Mouse (Mus musculus): Measurements from ENCODE around the gene Inca1.

The Inca1 gene

GRCm38 (mm10) chr11:70699722-70700556, at the start of gene Inca1, which contains the start of gene Kif1c:
Inca1 (minus strand) TSS chr11:70700155.
Kif1c (plus strand) TSS chr11:70700548.
- peak; percentile 93 for DNase-seq (ENCODE audit: low read depth, low spot score)

DNA sequence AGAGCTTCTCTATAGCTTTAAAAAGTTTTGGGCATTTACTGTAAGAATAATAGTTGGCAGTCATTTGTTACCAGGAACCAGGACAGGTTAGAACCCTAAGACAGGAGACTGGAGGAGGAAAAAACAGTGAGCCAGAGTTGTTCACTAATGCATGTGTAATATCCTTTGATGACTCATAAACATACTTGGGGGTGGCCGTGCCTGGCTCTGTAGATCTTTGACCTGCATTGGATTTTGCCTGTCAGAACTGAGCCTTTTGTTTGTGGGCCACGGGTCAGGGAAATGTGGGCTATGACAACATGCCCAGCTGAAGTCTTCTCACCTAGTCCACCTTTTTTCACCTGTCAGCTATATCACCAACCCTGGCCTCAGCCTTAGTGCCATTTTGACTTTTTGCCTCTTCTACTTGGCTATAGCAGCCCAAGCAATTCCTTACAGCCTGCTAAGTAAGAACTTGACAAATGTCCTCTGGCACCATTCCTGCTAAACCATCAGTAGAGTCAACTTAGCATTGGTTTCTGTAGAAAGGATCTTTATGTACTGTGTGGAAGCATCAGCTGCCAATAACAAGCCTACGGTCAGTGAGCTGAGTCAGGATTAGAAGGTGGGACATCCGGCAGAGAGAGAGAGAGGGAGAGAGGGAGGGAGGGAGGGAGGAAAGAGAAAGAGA, 48.1 kb upstream of the Inca1 start:
- no peak for DNase-seq (ENCODE audit: low read depth, low spot score)

DNA sequence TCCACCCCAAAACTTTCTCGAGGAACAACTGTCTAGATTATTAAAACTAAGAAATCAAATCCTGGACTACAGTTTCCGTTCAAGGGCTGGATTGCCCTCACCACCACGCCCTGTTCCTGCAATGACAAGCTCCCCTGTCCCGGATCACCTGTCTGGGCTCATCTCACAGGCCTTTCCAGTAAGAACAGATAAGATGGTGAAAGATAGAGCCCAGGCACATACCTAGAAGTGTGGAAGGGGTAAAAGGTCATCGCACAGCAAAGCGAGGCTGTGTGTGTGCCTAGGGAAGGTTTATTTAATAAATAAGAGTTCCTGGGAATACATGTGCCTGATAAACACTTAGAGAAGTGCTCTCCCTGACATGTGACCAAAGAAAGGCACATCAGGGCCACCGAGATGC, 45.7 kb upstream of the Inca1 start:
- DNase-seq (ENCODE audit: low read depth, low spot score), result no peak

GRCm38 (mm10) chr11:70742581-70743459, 42.9 kb upstream of the Inca1 start:
- DNase-seq (ENCODE audit: low read depth, low spot score), result no peak

- no peak for DNase-seq (ENCODE audit: low read depth, low spot score)
Observed at GRCm38 (mm10) chr11:70742117-70742516, 42.2 kb upstream of the Inca1 start.

GRCm38 (mm10) chr11:70741603-70742002, 41.6 kb upstream of the Inca1 start:
- no peak for DNase-seq (ENCODE audit: low read depth, low spot score)

- no peak for DNase-seq (ENCODE audit: low read depth, low spot score)
Observed at GRCm38 (mm10) chr11:70737749-70738148, 37.8 kb upstream of the Inca1 start.

GRCm38 (mm10) chr11:70733256-70733655, 33.3 kb upstream of the Inca1 start:
- DNase-seq (ENCODE audit: low read depth, low spot score), result no peak

DNA sequence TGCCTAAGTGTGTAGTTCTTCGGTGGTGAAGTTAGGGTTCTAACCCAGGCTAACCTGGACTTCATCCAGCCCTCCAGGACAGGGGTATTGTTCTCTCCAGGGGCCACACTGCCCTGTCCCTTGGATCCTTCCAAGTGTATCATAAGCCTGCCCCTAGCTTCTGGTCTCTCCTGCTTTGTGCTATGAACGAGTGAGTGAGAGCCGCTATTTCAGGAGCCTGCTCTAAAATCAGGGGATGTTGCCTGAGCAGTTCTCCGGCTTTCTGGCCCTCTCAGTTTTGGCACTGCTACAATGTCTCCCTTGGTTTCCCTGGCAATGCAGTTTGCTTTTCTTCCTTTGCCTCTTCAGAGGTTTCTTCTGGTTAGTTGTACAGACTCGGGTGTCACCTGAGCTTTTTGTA, 31.2 kb upstream of the Inca1 start:
- no peak for DNase-seq (ENCODE audit: low read depth, low spot score)

DNA sequence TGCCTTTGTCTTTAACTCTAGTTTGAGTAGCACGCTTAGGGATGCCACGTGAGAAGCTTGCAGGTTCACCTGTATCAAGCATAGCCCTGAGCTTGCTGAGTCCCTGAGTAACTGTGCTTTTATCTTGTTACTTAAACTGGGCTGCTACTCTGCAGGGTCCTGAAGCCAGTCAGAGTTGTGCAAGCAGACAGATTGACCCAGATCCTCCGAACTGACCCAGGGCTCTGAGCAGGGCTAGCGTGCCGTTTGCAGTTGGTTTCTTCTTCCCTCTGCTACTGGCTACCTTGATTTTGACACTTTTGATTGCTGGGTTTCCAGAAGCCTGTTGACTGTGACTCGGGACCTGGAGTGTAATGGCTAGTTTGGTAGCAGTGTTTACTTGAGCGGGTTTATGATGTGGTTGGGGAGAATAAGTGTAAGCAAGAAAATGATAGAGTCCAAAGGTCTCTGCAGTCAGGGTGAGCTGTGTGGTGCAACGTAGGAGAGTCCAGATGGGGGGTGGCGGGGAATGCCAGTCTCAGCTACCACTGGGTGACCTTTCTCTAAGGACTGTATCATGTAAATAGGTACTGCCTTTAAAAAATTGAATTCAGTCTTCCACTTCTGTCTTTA, 30.6 kb upstream of the Inca1 start:
- no peak for DNase-seq (ENCODE audit: low read depth, low spot score)

DNA sequence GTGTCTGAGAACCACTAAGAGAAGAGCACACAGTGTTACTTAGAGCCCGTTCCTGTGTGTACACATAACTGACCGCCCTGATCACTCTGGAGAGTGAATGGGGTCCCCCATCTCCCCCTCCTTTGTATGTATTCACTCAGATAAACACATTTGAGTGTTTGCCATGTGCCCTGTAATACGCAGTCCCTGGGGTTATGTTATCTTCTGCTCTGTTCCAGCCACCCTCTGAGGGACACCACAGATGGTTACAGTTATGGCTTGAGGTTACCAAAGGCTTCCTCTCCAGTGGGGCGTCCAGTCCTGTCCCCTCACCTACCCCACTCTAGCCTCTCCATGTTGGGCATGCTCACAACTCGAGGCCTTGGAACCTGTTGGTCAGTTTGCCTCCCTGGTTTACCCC, 27.4 kb upstream of the Inca1 start:
- DNase-seq (ENCODE audit: low read depth, low spot score), result no peak

GRCm38 (mm10) chr11:70726585-70726984, 26.6 kb upstream of the Inca1 start:
- no peak for DNase-seq (ENCODE audit: low read depth, low spot score)

DNA sequence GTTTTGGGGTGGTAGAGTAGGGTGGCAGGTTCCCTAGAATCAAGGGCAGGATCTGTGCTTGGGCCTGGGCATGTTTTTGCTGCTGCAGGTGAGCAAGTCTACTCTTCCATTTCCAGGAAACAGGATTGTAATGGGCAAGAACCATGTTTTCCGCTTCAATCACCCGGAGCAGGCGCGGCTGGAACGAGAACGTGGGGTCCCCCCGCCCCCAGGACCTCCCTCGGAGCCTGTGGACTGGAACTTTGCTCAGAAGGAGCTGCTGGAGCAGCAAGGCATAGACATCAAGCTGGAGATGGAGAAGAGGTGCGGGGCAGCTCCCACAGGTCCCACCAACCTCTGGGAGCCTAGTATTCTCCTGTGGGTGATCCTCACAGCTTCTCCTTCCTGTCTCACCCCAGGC, 24.8 kb upstream of the Inca1 start:
- no peak for DNase-seq (ENCODE audit: low read depth, low spot score)

DNA sequence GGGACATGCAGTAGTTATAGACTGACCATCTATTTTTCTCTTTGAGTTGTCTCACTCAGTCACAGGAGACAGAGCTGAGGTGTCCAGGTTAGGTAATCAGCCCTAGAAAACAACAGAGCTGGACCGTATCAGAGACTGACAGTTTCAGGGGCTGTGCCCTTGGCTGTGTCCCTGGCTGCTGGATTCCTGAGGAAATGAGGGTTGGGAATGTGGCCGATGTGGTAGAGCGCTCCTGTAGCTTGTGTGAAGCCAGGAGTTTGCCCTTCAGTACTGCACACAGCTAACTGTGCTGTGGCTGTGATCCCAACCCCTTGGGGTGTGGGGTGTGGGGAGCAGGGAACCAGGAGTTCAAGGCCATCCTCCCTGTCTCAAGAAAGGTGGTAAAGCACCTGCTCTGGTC, 21.1 kb upstream of the Inca1 start:
- DNase-seq (ENCODE audit: low read depth, low spot score), result no peak

- no peak for DNase-seq (ENCODE audit: low read depth, low spot score)
Observed at GRCm38 (mm10) chr11:70720567-70720966, 20.6 kb upstream of the Inca1 start.

DNA sequence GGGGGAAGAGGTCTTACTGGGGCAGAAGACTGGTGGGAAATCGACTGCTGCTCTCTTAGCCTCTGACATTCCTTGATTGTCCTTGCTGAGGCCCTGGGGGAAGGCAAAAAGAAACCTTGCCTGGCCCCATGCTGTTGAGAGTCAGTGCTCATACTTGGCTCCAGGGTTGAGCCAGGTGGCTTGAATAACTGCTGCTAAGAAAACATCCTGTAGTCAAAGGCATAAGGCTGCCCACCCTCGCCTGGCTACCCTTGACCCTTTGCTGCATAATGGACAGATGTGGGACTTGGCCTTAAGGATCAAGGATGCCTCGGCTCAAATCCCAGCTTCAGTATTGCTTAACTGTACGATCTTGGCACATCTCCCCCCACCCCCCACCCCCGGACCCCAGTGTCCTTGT, 18.5 kb upstream of the Inca1 start:
- no peak for DNase-seq (ENCODE audit: low read depth, low spot score)

- no peak for DNase-seq (ENCODE audit: low read depth, low spot score)
Observed at GRCm38 (mm10) chr11:70715832-70716231, 15.9 kb upstream of the Inca1 start.

- DNase-seq (ENCODE audit: low read depth, low spot score), result no peak
Observed at GRCm38 (mm10) chr11:70713222-70713621, 13.3 kb upstream of the Inca1 start.

DNA sequence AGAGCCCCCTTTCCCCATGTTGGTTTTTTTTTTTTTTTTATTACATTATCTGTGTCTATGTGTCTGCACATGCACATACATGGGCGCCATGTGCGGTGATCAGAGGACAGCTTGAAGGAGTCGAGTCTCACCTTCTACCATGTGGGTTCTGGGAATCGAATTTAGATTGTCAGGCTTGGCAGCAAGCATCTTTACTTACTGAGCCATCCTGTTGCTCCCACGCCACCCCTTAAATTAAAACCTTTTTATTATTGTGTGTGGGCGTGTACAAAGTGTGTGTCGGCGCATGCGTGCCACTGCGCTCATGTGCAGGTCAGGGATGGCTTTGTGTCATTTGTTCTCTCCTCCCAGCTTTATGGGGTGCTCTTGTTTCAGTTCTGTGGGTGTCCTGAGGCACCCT, 11.1 kb upstream of the Inca1 start:
- no peak for DNase-seq (ENCODE audit: low read depth, low spot score)

DNA sequence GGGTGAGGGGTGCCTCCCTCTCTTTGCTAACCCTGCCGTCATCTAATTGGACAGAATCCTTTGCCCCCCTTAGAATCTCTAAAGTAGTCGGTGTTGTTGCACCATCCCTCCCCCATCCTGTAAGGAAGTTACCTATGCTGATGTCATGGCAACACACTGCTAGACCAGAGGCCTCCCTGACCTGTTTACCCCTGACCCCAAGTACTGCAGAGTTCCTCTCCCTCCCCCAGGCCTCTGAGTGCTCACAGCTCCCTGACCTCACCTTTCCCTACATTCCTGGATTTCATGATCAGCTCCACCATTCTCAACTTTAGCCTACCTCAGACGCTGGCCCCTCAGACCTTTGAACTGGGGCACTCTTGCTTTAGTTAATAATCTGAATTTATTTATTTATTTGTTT, 6.2 kb upstream of the Inca1 start:
- no peak for DNase-seq (ENCODE audit: low read depth, low spot score)

DNA sequence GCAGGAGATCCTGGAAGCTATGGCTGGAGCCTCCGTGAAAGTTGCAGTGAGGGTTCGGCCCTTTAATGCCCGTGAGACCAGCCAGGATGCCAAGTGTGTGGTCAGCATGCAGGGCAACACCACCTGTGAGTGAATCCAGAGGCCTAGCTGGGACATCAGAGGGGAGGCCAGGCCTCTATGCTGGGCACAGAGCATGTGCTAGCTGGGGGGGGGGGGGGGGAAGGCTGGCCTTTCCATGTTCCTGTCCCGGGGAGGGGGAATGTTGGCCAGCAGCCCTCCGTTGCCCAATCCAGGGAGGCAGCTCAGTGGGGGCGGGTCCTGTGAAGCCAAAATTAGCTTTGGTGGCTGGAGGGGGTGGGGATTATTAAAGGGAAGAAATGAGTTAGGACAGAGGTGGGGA, 2.8 kb upstream of the Inca1 start:
- DNase-seq (ENCODE audit: low read depth, low spot score), result no peak

Measured in R1 (cell line).